ENCODE assay signal across 8 mouse cellular contexts in genomic region chr1:133735995-133736652, GRCm38 (mm10). TPM values are rescaled to one million over a fixed set of nuclear protein-coding genes. Genes with fewer than 3 reads are reported as not detected.
A peak's percentile ranks its signal among the peaks of the same experiment; 100 is the strongest.
DNase-seq lines count a peak whose midpoint lies in the region; ATAC-seq and TF ChIP-seq lines count a peak whose summit lies in the region.

No protein-coding gene starts in this region.

- peak; percentile 77 for DNase-seq in adrenal gland, postnatal 14 days
- DNase-seq in embryonic facial prominence, embryonic 11.5 days (ENCODE audit: low spot score) = peak; percentile 86
- DNase-seq in heart, adult 2 months = peak; percentile 47 to 63
- peak; percentile 57 for DNase-seq in kidney, adult 2 months
- peak; percentile 68 for DNase-seq in limb, embryonic 10.5 days (ENCODE audit: low spot score)

- TF ChIP-seq EP300 in heart, adult 2 months (IDR thresholded peaks at IDR 0.05; ENCODE audit: insufficient read depth, low read depth, low read length) = peak; percentile 86

- no peak overlapping the region for H3K27ac ChIP-seq in embryonic facial prominence, embryonic 11.5 days (replicated peaks; ENCODE audit: low read depth, low read length)
- H3K27ac ChIP-seq in heart, adult 2 months = no peak overlapping the region
- no peak overlapping the region for H3K27ac ChIP-seq in kidney, adult 2 months (ENCODE audit: insufficient read depth, low read depth, low read length)
- H3K27ac ChIP-seq in limb, embryonic 10.5 days = peak overlapping the region; percentile 87
- H3K27ac ChIP-seq in midbrain, embryonic 12.5 days (replicated peaks) = no peak overlapping the region
- no peak overlapping the region for H3K27ac ChIP-seq in stomach, embryonic 15.5 days

- no peaks in the 10 kb centered on the region for H3K36me3 ChIP-seq in C2C12 (ENCODE audit: control insufficient read depth, insufficient read depth)
- H3K36me3 ChIP-seq in embryonic facial prominence, embryonic 11.5 days (replicated peaks; ENCODE audit: control insufficient read depth, insufficient read depth, low read depth, low read length) = no peaks in the 10 kb centered on the region
- H3K36me3 ChIP-seq in heart, adult 2 months (ENCODE audit: control insufficient read depth, insufficient read depth, low read length) = no peaks in the 10 kb centered on the region
- H3K36me3 ChIP-seq in kidney, adult 2 months (ENCODE audit: control insufficient read depth, insufficient read depth, low read length) = no peaks in the 10 kb centered on the region
- peaks cover 3% of the 10 kb centered on the region; the same call in 1 of the 2 replicates for H3K36me3 ChIP-seq in limb, embryonic 10.5 days
- H3K36me3 ChIP-seq in midbrain, embryonic 12.5 days = peaks cover 9% of the 10 kb centered on the region; the same call in 1 of the 2 replicates
- H3K36me3 ChIP-seq in stomach, embryonic 15.5 days = peaks cover 18% of the 10 kb centered on the region; the same call in 1 of the 2 replicates

- H3K79me3 ChIP-seq in C2C12 (ENCODE audit: low read depth) = no peaks in the 10 kb centered on the region

- no peak for TF ChIP-seq POLR2A in heart, adult 2 months (IDR thresholded peaks at IDR 0.05; ENCODE audit: insufficient read depth, low read depth, low read length)
- no peak for TF ChIP-seq POLR2A in kidney, adult 2 months (IDR thresholded peaks at IDR 0.05; ENCODE audit: low read depth, low read length)

- intact Hi-C loops in heart, adult 2 months (cut with DNase I) = loop anchor here (1.0 to 10.0 kb wide), 3 partner anchors 160 to 369 kb away; no protein-coding TSS in a partner anchor

- H3K27me3 ChIP-seq in C2C12 (ENCODE audit: control insufficient read depth, insufficient read depth, insufficient read length) = no peaks in the 10 kb centered on the region
- H3K27me3 ChIP-seq in embryonic facial prominence, embryonic 11.5 days (ENCODE audit: control insufficient read depth, insufficient read depth, low read length) = no peaks in the 10 kb centered on the region
- H3K27me3 ChIP-seq in heart, adult 2 months (ENCODE audit: control insufficient read depth, insufficient read depth, low read length) = no peaks in the 10 kb centered on the region
- H3K27me3 ChIP-seq in kidney, adult 2 months (replicated peaks; ENCODE audit: control insufficient read depth, insufficient read depth, low read length) = no peaks in the 10 kb centered on the region
- H3K27me3 ChIP-seq in limb, embryonic 10.5 days (ENCODE audit: low read depth, poor library complexity, severe bottlenecking) = peaks cover 58% of the 10 kb centered on the region
- peaks cover 4% of the 10 kb centered on the region; the same call in 1 of the 2 replicates for H3K27me3 ChIP-seq in midbrain, embryonic 12.5 days
- H3K27me3 ChIP-seq in stomach, embryonic 15.5 days (replicated peaks) = no peaks in the 10 kb centered on the region

- H3K9me3 ChIP-seq in embryonic facial prominence, embryonic 11.5 days (replicated peaks; ENCODE audit: control insufficient read depth, low read length) = no peaks in the 10 kb centered on the region
- no peaks in the 10 kb centered on the region for H3K9me3 ChIP-seq in limb, embryonic 10.5 days (replicated peaks)
- H3K9me3 ChIP-seq in midbrain, embryonic 12.5 days = no peaks in the 10 kb centered on the region
- H3K9me3 ChIP-seq in stomach, embryonic 15.5 days = no peaks in the 10 kb centered on the region

- peak; percentile 90 for TF ChIP-seq CTCF in C2C12 (IDR thresholded peaks at IDR 0.05; ENCODE audit: control insufficient read depth, insufficient read depth, insufficient read length)
- TF ChIP-seq CTCF in heart, adult 2 months (IDR thresholded peaks at IDR 0.05) = peak; percentile 94
- TF ChIP-seq CTCF in kidney, adult 2 months (conservative IDR thresholded peaks at IDR 0.05; ENCODE audit: insufficient read depth, insufficient read length, low read depth, low read length) = peak; percentile 90

- peak; percentile 85 for ATAC-seq in embryonic facial prominence, embryonic 11.5 days (replicated peaks; ENCODE audit: insufficient number of reproducible peaks, low FRiP score, low TSS enrichment, low read depth)
- ATAC-seq in midbrain, embryonic 12.5 days (ENCODE audit: low FRiP score, low read depth) = peak; percentile 82
- ATAC-seq in stomach, embryonic 15.5 days (ENCODE audit: insufficient read depth, low FRiP score, low read depth) = peak; percentile 66; the same call in 1 of the 2 replicates

- peak overlapping the region; percentile 36 for H3K4me2 ChIP-seq in embryonic facial prominence, embryonic 11.5 days (ENCODE audit: low read depth, low read length)
- peak overlapping the region; percentile 56 for H3K4me2 ChIP-seq in midbrain, embryonic 12.5 days (replicated peaks)
- peak overlapping the region; percentile 51 for H3K4me2 ChIP-seq in stomach, embryonic 15.5 days

- no peak overlapping the region for H3K4me3 ChIP-seq in C2C12 (ENCODE audit: insufficient read depth, poor library complexity, severe bottlenecking)
- peak overlapping the region; percentile 26 for H3K4me3 ChIP-seq in embryonic facial prominence, embryonic 11.5 days (ENCODE audit: low read depth, low read length)
- no peak overlapping the region for H3K4me3 ChIP-seq in heart, adult 2 months
- H3K4me3 ChIP-seq in kidney, adult 2 months (ENCODE audit: insufficient read depth, low read depth, low read length) = no peak overlapping the region
- peak overlapping the region; percentile 49 for H3K4me3 ChIP-seq in limb, embryonic 10.5 days
- peak overlapping the region; percentile 42 for H3K4me3 ChIP-seq in midbrain, embryonic 12.5 days
- H3K4me3 ChIP-seq in stomach, embryonic 15.5 days (replicated peaks) = peak overlapping the region; percentile 21

- H3K9ac ChIP-seq in embryonic facial prominence, embryonic 11.5 days (replicated peaks; ENCODE audit: low read length) = peak overlapping the region; percentile 76
- no peak overlapping the region for H3K9ac ChIP-seq in heart, adult 2 months (ENCODE audit: low read depth, low read length)
- H3K9ac ChIP-seq in midbrain, embryonic 12.5 days (replicated peaks) = peak overlapping the region; percentile 70
- peak overlapping the region; percentile 9; the same call in 1 of the 2 replicates for H3K9ac ChIP-seq in stomach, embryonic 15.5 days

- 12% methylated on average over 17 of the region's 17 CpGs for WGBS in embryonic facial prominence, embryonic 11.5 days
- 41% methylated on average over 17 of the region's 17 CpGs for WGBS in heart, adult 2 months
- 30% methylated on average over 17 of the region's 17 CpGs for WGBS in kidney, adult 2 months
- WGBS in limb, embryonic 10.5 days = 16% methylated on average over 17 of the region's 17 CpGs
- WGBS in midbrain, embryonic 12.5 days = 15% methylated on average over 17 of the region's 17 CpGs
- WGBS in stomach, embryonic 15.5 days = 21% methylated on average over 17 of the region's 17 CpGs

- H3K79me2 ChIP-seq in C2C12 (ENCODE audit: control insufficient read depth, insufficient read depth) = no peaks in the 10 kb centered on the region
- no peaks in the 10 kb centered on the region for H3K79me2 ChIP-seq in heart, adult 2 months (replicated peaks; ENCODE audit: control insufficient read depth, insufficient read depth, low read length)

- H3K4me1 ChIP-seq in embryonic facial prominence, embryonic 11.5 days (ENCODE audit: control insufficient read depth, insufficient read depth, low read length) = no peaks in the 10 kb centered on the region
- no peaks in the 10 kb centered on the region; the same call in 1 of the 2 replicates for H3K4me1 ChIP-seq in heart, adult 2 months (ENCODE audit: control insufficient read depth, insufficient read depth, low read length)
- H3K4me1 ChIP-seq in kidney, adult 2 months (ENCODE audit: control insufficient read depth, insufficient read depth, low read length) = no peaks in the 10 kb centered on the region
- peaks cover 38% of the 10 kb centered on the region for H3K4me1 ChIP-seq in limb, embryonic 10.5 days
- no peaks in the 10 kb centered on the region for H3K4me1 ChIP-seq in midbrain, embryonic 12.5 days
- 0 out of 2 replicates have a peak, but pooled peaks cover 3% of the 10 kb centered on the region for H3K4me1 ChIP-seq in stomach, embryonic 15.5 days

- no peak overlapping the region for H3ac ChIP-seq in C2C12 (ENCODE audit: control insufficient read depth, insufficient read length, low read depth)

TF ChIP-seq in C2C12, 6 proteins besides CTCF, POLR2A, EP300 and RAD21:
- no peak for TF ChIP-seq MAX (IDR thresholded peaks at IDR 0.05)
- TF ChIP-seq CEBPB (IDR thresholded peaks at IDR 0.05; ENCODE audit: low read depth) = no peak
- no peak for TF ChIP-seq MYOD1 (IDR thresholded peaks at IDR 0.05; ENCODE audit: control insufficient read depth, insufficient read length, low read depth)
- no peak for TF ChIP-seq FOSL1 (IDR thresholded peaks at IDR 0.05; ENCODE audit: insufficient read depth, low read length, poor library complexity, severe bottlenecking)
- TF ChIP-seq USF1 (IDR thresholded peaks at IDR 0.05; ENCODE audit: low read depth) = no peak
- no peak for TF ChIP-seq MYOG (IDR thresholded peaks at IDR 0.05; ENCODE audit: control insufficient read depth, extremely low read depth, insufficient read length)

RNA-seq across cellular contexts. Expression of gene Lax1, which starts 46.2 kb away (rescaled TPM):
- polyA plus RNA-seq in C2C12 (2012; fragmentation: generic; extraction: Trizol) = not detected
- total RNA-seq in adrenal gland, postnatal 14 days (2021) = 0.82 and 7.1 TPM in 2 replicates
- 0.32 and 0.76 TPM in 2 replicates for polyA plus RNA-seq in embryonic facial prominence, embryonic 11.5 days (2014; fragmentation: Nextera tagmentation; extraction: Ambion mirVana)
- total RNA-seq in heart, adult 2 months (2021) = under 1 TPM; 0.36 to 0.73 TPM
- 0.45 and 0.47 TPM in 2 replicates for polyA plus RNA-seq in heart, adult 2 months (2012; rRNA removed)
- polyA plus RNA-seq in kidney, adult 2 months (2012; rRNA removed) = 0.34 and 1.8 TPM in 2 replicates
- 0.62 and 0.75 TPM in 2 replicates for polyA plus RNA-seq in limb, embryonic 10.5 days (2016; fragmentation: Nextera tagmentation; extraction: Ambion mirVana)
- polyA plus RNA-seq in midbrain, embryonic 12.5 days (2016; fragmentation: Nextera tagmentation; extraction: Ambion mirVana) = 0.17 TPM in 1 of 2 replicates, not detected in the other
- 0.58 and 0.66 TPM in 2 replicates for polyA plus RNA-seq in stomach, embryonic 15.5 days (2015; fragmentation: Nextera tagmentation; extraction: Ambion mirVana)

Comparison
In these comparisons a context has a peak if more than half of its experiments do, and no peak if none do; other contexts are left out.
1. H3K4me3 ChIP-seq: peak in embryonic facial prominence, embryonic 11.5 days (single experiment), limb, embryonic 10.5 days (single experiment), midbrain, embryonic 12.5 days (single experiment) and stomach, embryonic 15.5 days (single experiment); none in C2C12 (single experiment), heart, adult 2 months (single experiment) and kidney, adult 2 months (single experiment).
2. Peak in every context shown above with its lines, with median percentiles within 50 percentile points of each other: CTCF ChIP-seq, DNase-seq, ATAC-seq and H3K4me2 ChIP-seq.